ENCODE assay signal across 8 mouse cellular contexts in the genomic region with DNA sequence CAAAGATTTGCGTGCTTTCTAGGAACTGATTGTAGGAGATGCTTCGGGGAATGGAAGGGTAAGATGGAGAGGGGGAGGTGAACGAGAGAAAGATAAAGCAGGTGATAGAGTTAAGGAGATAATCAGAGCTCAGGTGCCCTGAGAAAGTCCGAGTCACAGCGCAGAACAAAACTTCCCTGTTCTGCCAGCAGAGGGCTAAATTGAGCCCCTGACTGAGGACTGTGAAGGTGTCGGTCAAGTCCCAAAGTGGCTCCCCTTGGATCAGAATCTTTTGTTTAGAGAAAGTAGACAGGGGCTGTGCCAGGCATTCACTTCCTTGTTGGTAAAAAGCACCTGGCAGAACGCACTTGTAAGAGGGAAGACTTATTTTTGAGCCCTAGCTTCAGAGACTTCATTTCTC. TPM values are rescaled to one million over a fixed set of nuclear protein-coding genes. Genes with fewer than 3 reads are reported as not detected.
DNase-seq lines count a peak whose midpoint lies in the region; ATAC-seq lines count a peak whose summit lies in the region.

No protein-coding gene starts in this region.

- DNase-seq in cerebellum, postnatal 14 days: peak; percentile 61 to 66
- DNase-seq in cerebellum, adult 11 months: no peak
- peak; percentile 13 for DNase-seq in left cerebral cortex, postnatal 4 days
- no peak for DNase-seq in left cerebral cortex, adult 11 months (ENCODE audit: low spot score)
- DNase-seq in adrenal gland, postnatal 36 days: peak; percentile 24 to 39
- no peak for DNase-seq in natural killer cell, adult 2 months (ENCODE audit: low spot score in 2 of 2)
- DNase-seq in layer of hippocampus, adult 8-10 months (ENCODE audit: low spot score in 2 of 2): no peak

- peak; percentile 55 for ATAC-seq in megakaryocyte progenitor cell, adult 5-6 weeks (replicated peaks; ENCODE audit: poor library complexity)

- intact Hi-C loops in left cerebral cortex, postnatal 4 days (cut with DNase I): loop anchor here (5.0 kb wide), 1 partner anchor 108 kb away; no protein-coding TSS in a partner anchor

RNA-seq across cellular contexts. Expression of gene Prokr2, which starts 4.3 kb away (rescaled TPM):
- 10 to 100 TPM; 15.3 to 20.3 TPM for total RNA-seq in left cerebral cortex, postnatal 4 days (2021)
- under 1 TPM in 1 of 2 experiments, not detected in 1; 0.07 TPM for total RNA-seq in adrenal gland, postnatal 36 days (2021)
- not detected in 2 replicates for total RNA-seq in megakaryocyte progenitor cell, adult 5-6 weeks (2015)
- total RNA-seq in megakaryocyte progenitor cell, adult 5-6 weeks (2017): not detected in 2 replicates
- total RNA-seq in layer of hippocampus, adult 8-10 months (2022): 1 to 10 TPM; 3.3 to 5.0 (median 3.7) TPM

Comparison
In these comparisons a context has a peak if more than half of its experiments do, and no peak if none do; other contexts are left out.
1. DNase-seq: peak in cerebellum, postnatal 14 days (2 of 2), left cerebral cortex, postnatal 4 days (single experiment) and adrenal gland, postnatal 36 days (2 of 2); none in cerebellum, adult 11 months (single experiment), left cerebral cortex, adult 11 months (single experiment), natural killer cell, adult 2 months (0 of 2) and layer of hippocampus, adult 8-10 months (0 of 2).
2. RNA of gene Prokr2, which starts 4.3 kb away (total RNA-seq): 15.3 to 20.3 TPM in left cerebral cortex, postnatal 4 days and 3.3 to 5.0 TPM in layer of hippocampus, adult 8-10 months; 0.07 TPM in adrenal gland, postnatal 36 days and not detected in megakaryocyte progenitor cell, adult 5-6 weeks; every median in the first group is over 4 times any median in the second.